Mouse (Mus musculus): ENCODE measurements around the gene Selenov.

The Selenov gene

DNA sequence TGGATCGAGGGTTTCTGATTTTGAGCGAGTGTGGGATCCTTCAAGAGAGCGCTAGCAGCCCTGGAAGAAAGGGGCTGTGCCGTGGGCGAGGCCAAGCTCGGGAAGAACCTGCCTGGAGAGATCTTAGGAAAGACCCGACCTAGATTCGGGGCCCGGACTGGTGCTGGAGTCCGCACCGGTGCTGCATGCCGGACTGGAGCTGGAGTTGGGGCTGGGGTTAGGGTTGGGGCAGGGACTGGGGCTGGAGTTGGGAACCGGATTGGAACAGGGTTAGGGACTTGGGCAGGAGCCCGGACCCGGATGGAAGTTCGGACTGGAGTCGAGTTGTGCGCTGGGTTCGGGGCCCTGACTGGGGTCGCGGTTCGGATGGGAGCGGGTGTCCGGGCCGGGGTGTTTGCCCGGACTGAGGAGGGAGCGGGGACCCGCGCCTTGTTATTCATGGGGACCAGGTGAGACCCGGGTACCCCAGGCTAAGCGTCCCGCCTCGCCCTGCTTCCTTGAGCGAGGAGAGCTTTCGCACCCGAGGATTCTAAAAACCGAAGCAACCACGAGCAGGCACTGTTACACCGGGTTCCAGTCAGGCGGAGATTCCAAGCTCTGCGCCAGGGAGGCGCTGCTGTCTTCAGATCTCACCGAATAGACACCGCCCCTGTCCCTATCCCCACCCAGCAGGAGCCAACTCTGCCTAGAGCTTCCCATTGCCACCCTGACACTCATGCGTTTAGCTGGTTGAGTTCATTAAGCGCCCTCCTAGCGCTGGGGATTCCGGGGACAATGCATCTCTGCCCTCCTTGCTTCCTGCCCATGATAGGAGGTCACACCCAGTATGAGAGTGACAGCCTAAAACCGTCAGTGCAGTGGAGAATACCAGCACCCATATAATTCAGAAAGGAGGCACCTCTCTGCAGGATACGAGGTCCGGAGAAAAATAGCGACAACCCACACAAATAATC lies at the start of gene Selenov:
TSS of gene Selenov (minus strand) at position 549 of the 953 bp plus-strand sequence.
- no peak for DNase-seq

- peak; percentile 97 for DNase-seq
Measured at GRCm38 (mm10) chr7:28339213-28339917, 48.4 kb upstream of the Selenov start.

DNA sequence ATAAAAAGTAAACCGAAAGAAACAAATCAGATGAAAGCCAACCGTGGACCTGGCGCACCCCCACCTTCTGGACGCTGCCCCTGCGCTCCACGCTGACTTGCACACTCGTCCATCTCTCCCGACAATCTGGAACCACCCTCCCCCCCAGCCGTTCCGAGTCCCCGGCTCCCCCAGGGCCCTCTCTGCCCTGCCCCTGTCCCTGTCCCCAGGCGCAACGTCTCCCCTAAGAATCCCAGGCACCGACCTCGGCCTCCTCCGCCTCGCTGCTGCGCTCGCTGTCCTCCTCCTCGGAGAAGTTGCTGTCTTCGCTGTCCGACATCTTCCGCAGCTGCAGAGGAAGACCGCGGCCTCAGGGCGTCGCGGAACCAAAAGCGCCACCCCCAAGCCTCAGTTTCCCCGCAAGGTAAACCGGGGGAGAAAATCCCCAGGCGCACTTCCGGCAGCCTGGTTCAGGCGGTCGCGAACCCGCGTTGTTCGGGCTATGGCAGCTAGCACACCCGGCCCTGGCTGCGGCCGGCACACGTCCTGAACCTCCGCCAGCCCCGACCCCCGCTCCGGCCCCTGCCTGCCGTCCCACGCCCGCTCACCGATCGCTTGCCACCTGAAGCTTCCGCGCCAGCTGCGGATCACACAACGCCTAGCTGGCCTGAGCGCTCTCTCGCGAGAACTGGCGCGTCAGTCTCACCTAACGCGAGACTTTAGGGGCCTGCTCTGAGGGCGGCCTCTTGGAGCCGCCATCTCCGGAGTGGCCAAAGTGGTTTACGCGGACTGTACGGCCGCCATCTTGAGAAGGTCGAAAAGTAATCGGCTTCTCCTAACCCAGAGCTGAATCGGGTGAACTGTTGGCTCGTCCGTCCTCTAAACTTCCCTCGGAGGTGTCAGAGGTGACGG lies 47.4 kb upstream of the Selenov start, which contains the start of gene Supt5:
TSS of gene Supt5 (minus strand) at position 639 of the 891 bp plus-strand sequence.
- peak; percentile 100 for DNase-seq

DNA sequence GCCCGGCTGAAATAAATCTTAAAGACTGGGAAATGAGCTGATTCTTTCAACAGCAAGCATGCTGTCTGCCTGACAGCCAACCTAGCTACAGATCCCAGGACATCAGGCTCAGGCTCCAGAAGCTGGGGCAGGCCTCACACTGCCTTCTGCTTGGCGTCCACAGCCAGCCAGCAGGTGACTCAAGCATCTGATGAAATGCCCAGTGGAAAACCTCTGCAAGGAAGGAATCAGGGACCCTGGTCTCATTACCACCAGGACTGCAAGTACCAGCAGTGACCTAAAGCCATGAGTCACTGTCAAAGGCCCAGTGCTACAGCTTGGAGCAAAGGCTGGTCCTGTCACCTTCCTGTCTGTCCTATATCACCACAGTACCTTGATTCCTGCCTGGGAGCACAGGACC lies 44.5 kb upstream of the Selenov start:
- DNase-seq = peak; percentile 82

DNA sequence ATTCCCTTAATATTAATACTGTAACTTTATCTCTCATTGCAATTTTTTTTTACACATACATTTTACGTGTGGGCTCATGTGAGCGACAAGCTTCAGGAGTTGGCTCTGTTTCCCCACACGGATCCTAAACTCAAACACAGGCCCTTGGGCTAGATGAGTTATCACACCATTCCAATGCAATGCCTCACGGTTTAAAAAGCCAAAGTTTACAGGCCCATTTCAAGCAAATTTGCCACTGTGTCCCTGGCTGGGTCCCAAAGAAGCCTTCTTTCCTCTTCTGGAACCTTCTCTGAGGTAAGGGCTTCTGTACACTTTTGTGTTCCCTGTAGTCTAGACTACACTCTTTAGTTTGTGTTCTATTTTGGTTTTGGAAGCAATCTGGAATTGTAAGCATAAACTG lies 43.5 kb upstream of the Selenov start:
- DNase-seq = no peak

DNA sequence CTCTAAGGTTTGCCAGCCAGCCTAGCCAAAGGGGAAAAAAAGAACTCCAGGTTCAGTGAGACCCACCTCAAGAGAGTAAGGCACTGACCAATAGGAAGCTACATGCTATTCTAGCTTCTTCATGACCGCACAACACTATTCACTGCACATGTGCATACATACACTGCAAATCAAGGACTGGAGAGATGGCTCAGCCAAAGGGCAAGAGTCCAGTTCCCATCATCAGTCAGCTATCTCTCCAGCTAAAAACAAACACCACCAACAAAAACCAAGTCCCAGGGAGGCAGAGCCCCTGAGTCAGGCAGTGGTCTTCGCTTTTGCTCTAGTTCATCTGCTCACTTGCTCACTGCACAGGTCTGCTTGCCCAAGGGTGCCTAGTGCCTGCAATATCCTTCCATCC lies 37.3 kb upstream of the Selenov start:
- DNase-seq = peak; percentile 84

DNA sequence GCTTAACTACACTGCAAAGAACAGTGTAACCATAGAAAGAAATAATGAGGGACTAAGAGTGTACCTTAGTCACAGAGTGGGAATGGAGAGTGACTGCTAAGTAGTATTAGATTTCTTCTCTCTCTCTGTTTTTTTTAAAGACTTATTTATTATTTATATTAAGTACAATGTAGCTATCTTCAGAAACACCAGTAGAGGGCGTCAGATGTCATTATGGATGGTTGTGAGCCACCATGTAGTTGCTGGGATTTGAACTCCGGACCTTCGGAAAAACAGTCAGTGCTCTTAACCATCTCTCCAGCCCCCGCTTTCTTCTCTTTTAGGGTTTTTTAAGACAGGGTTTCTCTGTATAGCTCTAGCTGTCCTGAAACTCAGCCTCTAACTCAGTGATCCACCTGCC lies 35.5 kb upstream of the Selenov start:
- no peak for DNase-seq

GRCm38 (mm10) chr7:28325293-28325692 lies 34.3 kb upstream of the Selenov start:
- no peak for DNase-seq

DNA sequence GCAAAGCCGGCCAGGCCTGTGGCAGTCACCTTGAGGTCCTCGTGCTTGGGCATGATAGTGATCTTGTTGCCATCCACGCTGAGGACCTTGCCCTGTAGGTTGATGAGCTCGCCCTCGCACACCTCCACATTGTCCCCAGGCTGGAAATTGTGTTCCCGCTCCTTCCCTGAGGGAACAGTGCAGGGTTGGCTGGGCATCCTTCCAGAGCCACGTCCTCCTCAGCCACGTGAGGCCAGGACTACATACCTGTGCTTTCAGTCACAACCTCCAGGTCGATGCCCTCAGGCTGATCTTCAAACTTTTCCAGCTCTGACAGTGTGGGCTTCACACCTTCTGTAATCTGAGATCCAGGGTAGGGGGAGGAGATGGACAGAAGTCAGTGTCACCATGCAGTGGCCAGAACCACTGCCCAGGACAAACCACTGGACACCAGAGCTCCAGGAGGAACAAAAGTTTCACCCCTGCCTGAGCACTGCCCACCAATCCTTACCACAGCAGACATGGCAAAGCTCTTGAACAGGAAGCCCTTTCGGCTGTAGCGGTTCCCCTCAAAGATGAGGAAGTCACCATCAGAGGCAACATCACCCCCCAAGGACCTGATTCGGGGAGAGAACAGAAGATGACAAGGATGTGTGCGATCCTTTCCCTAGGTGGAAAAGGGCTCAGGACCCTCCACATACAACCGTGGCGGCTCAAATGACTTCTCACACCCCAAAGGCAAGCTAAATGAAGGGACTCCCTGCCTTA lies 31.2 kb upstream of the Selenov start:
- peak; percentile 88 for DNase-seq

- DNase-seq = peak; percentile 72
Measured at GRCm38 (mm10) chr7:28318714-28319113, 27.7 kb upstream of the Selenov start.

GRCm38 (mm10) chr7:28318036-28318435 lies 27.1 kb upstream of the Selenov start:
- DNase-seq = no peak

GRCm38 (mm10) chr7:28311926-28312543 lies 21.0 kb upstream of the Selenov start, which contains the start of gene Timm50:
TSS of gene Timm50 (minus strand) at chr7:28312072.
- DNase-seq = peak; percentile 100

- peak; percentile 83 for DNase-seq
Measured at GRCm38 (mm10) chr7:28311151-28311925, 20.4 kb upstream of the Selenov start.

DNA sequence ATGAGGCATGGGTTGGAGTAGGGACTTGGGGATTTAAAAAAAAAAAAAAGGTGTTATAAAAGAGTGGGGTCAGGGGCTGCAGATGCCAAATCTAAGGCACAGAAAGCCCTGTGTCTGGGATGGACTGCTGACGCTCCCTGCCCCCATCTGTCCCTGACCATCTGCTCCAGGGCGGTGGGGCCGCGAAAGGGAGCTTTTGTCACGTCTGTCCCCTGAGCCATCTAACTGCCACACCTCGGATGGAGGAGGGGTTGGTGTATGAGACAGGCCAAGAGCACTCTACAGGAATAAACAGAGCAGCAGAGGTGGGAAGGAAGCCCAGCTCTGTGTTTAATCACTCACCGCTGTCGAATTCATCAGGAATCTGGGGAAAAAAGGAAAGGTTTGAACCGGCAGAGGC lies 18.8 kb upstream of the Selenov start:
- peak; percentile 86 for DNase-seq

GRCm38 (mm10) chr7:28306216-28306615 lies 15.2 kb upstream of the Selenov start:
- DNase-seq = peak; percentile 90

- DNase-seq = peak; percentile 90
Measured at GRCm38 (mm10) chr7:28305641-28306040, 14.7 kb upstream of the Selenov start.

DNA sequence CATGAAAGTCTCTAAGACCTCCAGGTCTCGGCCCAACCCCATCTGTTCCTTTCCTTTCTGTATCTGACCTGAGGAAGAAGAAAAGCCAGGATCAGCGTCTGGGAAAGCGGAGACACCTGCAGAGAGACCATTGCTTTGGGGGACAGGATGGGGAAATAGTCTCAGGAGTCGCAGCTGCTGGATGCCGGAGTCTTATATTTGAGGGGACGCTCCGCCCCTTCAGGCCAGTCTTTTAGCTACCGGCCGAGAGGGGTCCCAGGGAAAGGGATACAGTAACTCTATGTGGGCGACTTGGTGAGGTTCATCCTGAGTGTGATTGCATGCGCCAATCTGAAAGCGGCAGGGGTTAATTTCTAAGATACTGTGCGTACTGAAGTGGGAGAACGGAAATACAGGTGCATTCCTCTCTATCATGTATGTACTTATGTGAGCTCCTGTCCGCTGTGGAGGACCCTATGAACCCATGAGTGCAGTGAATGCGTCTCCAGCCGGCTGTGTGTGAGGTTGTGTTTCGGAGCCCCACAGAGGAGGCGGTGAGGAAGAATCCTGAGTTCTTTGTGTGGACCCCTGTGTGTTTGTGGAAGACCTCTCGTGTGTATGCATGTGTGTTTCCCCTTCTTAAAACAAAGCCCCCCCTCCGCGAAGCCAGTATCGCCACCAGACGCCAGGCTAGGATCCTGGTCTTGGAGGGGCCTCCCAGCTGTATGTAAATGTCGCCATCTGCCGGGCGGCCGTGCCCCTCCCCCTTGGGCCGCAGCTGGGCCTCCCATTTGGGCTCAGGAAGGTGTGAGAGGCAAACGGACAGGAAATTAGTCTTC lies 10.8 kb upstream of the Selenov start, which contains the start of gene Dll3:
TSS of gene Dll3 (minus strand) at position 623 of the 818 bp plus-strand sequence.
- DNase-seq = peak; percentile 92

DNA sequence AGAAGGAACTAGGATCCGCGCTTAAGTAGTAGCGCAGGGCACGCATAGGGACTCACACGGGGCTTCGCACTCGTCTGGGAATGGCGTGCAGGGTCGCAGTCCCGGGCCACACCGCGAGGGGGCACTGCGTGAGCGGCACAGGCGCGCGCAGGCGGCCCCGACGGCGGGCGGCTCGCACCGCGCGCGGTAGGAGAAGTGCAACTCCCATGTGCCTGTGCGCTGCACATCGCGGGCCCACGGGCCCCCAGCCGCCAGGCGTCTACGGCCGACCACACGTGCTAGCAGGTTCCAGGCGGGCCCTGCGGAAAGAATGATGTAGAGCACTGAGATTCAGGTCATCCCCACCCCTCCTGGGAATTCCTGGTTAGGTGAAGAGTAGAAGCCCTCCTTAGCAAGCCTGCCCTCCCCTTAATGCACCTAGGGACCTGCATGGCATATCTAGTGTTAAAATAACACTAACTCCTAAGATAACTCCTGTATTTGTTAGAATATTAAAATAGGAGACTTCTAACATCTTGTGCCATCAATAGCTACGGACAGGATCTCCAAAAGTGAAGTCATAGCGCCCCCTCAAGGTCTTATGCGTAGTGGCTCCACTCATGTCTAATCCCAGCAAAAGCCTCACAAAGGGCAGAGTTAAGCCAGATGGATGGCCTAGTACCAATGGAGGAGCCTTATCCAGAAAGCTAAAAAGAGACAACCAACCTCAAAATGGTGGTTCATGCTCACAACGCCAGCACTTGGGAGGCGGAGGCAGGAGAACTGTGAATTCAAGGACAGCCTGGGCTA lies 8.0 kb upstream of the Selenov start:
- DNase-seq = no peak

- no peak for DNase-seq
Measured at GRCm38 (mm10) chr7:28294481-28294880, 3.5 kb upstream of the Selenov start.

Data from heart, adult 11 months (tissue).